Mouse (Mus musculus): Measurements from ENCODE around the gene Cops4. TPM values are rescaled to one million over a fixed set of nuclear protein-coding genes. Genes with fewer than 3 reads are reported as not detected.

Gene Cops4
- 321 TPM for polyA plus RNA-seq (2014; fragmentation: Illumina TruSeq; extraction: RNeasy Lipid Tissue Mini Kit (QIAGEN cat#74804); ENCODE audit: low read depth, low replicate concordance)

DNA sequence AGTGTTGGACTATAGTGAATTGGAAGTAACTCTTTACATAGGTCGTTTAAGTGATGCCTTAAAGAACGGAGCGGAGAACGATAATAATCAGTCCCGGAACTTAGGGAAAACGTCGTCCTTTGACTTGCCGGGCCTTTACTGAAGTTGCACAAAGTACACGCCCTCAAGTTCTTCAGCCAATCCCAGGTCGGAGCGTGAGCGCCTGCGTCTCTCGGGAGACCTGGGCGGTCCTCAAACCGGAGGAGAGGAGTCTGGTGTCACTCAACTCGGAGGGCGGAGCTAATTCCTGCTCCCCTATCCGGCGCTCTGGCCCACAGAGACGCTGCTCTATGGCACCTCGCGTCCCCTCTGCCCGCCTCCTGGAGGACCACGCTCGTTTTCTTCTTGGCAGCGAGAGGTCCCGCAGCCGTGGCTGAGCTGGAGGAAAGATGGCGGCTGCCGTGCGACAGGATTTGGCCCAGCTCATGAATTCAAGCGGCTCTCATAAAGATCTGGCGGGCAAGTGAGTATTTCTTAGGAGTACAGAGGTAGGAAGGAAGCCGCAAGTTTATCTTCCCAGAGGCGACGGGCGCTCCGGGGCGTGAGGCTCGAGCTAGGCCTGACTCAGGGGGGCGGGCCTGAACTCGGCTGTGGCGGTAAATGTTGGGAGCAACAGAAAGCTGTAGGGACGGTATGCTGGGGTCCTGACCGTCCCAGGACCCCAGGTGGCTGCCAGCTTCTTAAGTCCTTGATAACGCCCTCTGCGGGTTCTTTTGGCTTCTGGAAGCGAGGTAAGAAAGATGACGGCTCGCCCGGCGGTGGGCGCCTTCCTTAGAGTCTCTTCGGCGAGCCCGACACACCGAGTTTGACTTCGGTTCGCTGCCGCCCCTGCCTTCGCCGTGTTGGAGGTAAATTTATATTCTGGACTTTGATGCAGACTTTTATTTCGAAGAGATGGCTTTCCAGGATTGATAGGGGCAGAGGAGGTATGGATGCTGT lies at the start of gene Cops4:
Gene Cops4 (plus strand): TSS at position 261 of the 978 bp plus-strand sequence.

DNA sequence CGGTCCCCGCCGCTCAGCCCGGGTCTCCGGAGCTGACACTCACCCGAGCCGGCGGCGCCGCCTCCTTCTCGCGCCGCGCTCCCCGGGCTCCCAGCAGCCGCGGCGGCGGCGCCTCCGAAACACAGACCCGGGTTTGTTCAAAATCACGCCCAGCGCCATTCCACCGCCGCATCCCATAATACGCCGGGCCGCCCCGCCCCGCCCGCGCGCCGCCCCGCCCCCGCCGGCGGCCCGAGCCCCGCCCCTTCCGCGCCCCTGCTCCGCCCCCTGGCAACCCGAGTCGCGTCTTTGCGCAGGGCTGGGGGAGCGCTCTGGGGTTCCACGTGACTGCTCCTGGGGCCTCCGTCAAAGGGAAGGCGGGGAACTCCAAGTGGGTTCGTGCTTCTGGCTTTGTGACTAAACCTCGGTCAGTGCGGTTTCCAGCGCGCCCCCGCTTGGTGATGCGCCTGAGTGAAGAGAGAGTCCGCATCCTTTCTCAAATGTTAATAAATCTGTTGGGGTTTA lies 17.6 kb upstream of the Cops4 start, which contains the start of gene Lin54:
Gene Lin54 (minus strand): TSS at position 182 of the 504 bp plus-strand sequence.

DNA sequence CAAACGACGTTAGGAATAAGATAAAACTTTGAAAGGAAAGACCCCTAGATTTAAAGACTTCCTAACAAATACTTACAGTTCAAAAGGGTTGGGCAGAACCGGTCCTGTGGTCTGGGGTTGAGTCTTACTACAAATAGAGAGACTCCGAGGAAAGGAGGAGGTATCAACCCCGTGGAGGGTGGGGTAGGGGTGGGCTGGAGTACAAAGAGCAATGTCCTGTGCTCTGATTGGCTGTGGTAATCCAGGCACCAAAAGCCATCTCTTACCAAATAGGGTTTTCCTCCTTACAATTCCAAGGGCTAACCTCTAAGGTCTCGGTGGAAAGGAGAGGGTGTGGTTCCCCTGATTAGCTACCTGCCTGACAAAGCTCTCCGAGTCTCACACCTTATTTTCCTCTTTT lies 54.0 kb downstream of the Cops4 start, which contains the start of gene Plac8:
Gene Plac8 (minus strand): TSS at position 177 of the 400 bp plus-strand sequence.

Other genes with a start within 250 kb of the Cops4 start
- gene Sec31a, start 102.1 kb upstream of the Cops4 start, polyA plus RNA-seq (2014; fragmentation: Illumina TruSeq; extraction: RNeasy Lipid Tissue Mini Kit (QIAGEN cat#74804); ENCODE audit: low read depth, low replicate concordance): 130 TPM
- gene Lin54, start 17.7 kb upstream of the Cops4 start, polyA plus RNA-seq (2014; fragmentation: Illumina TruSeq; extraction: RNeasy Lipid Tissue Mini Kit (QIAGEN cat#74804); ENCODE audit: low read depth, low replicate concordance): 24.2 TPM
- gene Plac8, start 53.9 kb downstream of the Cops4 start, polyA plus RNA-seq (2014; fragmentation: Illumina TruSeq; extraction: RNeasy Lipid Tissue Mini Kit (QIAGEN cat#74804); ENCODE audit: low read depth, low replicate concordance): 7.1 TPM
- 6.1 TPM for gene Coq2, start 156.8 kb downstream of the Cops4 start, polyA plus RNA-seq (2014; fragmentation: Illumina TruSeq; extraction: RNeasy Lipid Tissue Mini Kit (QIAGEN cat#74804); ENCODE audit: low read depth, low replicate concordance)
- gene Hpse, start 201.4 kb downstream of the Cops4 start, polyA plus RNA-seq (2014; fragmentation: Illumina TruSeq; extraction: RNeasy Lipid Tissue Mini Kit (QIAGEN cat#74804); ENCODE audit: low read depth, low replicate concordance): 5.6 TPM